Mouse (Mus musculus) stomach, embryonic 15.5 days (tissue): ENCODE results near the gene Msl1. TPM values are rescaled to one million over a fixed set of nuclear protein-coding genes. Genes with fewer than 3 reads are reported as not detected.

Experiments
- ATAC-seq: fragments of 200-750 bp; cut with Nextera tagmentation; 2 replicates; pipeline ENCODE4 v1.8.0; 2017; ENCODE audit warnings: low read depth, moderate number of reproducible peaks, moderate TSS enrichment; ENCODE audit not compliant: insufficient read depth, low FRiP score
- H3K27ac ChIP-seq: fragments of 300-500 bp; sonication (generic); 2 replicates; pipeline ENCODE4 v1.5.1; 2015; ENCODE audit warnings: mild to moderate bottlenecking, inconsistent platforms
- H3K27me3 ChIP-seq: fragments of 300-500 bp; sonication (generic); replicated peaks from 2 replicates; pipeline ENCODE4 v1.6.1; 2015; ENCODE audit warnings: inconsistent platforms
- H3K36me3 ChIP-seq: fragments of 300-500 bp; sonication (generic); 2 replicates; pipeline ENCODE4 v1.6.1; 2015; ENCODE audit warnings: inconsistent platforms
- H3K4me1 ChIP-seq: fragments of 300-500 bp; sonication (generic); 2 replicates; pipeline ENCODE4 v1.6.1; 2015; ENCODE audit warnings: inconsistent platforms
- H3K4me2 ChIP-seq: fragments of 300-500 bp; sonication (generic); 2 replicates; pipeline ENCODE4 v1.6.1; 2015; ENCODE audit warnings: mild to moderate bottlenecking, inconsistent platforms
- H3K4me3 ChIP-seq: fragments of 300-500 bp; sonication (generic); replicated peaks from 2 replicates; pipeline ENCODE4 v1.5.1; 2015; ENCODE audit warnings: inconsistent platforms
- H3K9ac ChIP-seq: fragments of 300-500 bp; sonication (generic); 2 replicates; pipeline ENCODE4 v1.6.1; 2015; ENCODE audit warnings: inconsistent platforms
- H3K9me3 ChIP-seq: fragments of 300-500 bp; sonication (generic); 2 replicates; pipeline ENCODE4 v1.6.1; 2016; ENCODE audit warnings: inconsistent platforms
- WGBS: fragments of 180-500 bp; shearing (Covaris S2); methylation state at CpG from one replicate; pipeline ENCODE4 v1.1.7; 2015; 5-methylcytosine and 5-hydroxymethylcytosine counted together
- polyA plus RNA-seq: library from polyadenylated mRNA; unstranded; fragments of >200 nt; fragmentation: Nextera tagmentation; extraction: Ambion mirVana; gene quantifications from 2 replicates; pipeline ENCODE4 v1.2.1, GENCODE M21; 2015

Msl1 gene
- polyA plus RNA-seq = 23.0 and 23.6 TPM in 2 replicates

- peak within 1 kb of the TSS; percentile 100 for H3K4me3 ChIP-seq
- peaks cover 11% of the 10 kb centered on the region for H3K36me3 ChIP-seq
- peak within 1 kb of the TSS; percentile 100 for H3K27ac ChIP-seq
- H3K4me2 ChIP-seq = peak within 1 kb of the TSS; percentile 67
- 0% methylated on average over 51 of the region's 89 CpGs for WGBS
- no peaks in the 10 kb centered on the region for H3K9me3 ChIP-seq
- H3K9ac ChIP-seq = peak within 1 kb of the TSS; percentile 100
- peak; percentile 76 for ATAC-seq
- H3K27me3 ChIP-seq = no peaks in the 10 kb centered on the region
- peaks cover 15% of the 10 kb centered on the region for H3K4me1 ChIP-seq
Measured at GRCm38 (mm10) chr11:98795015-98795713, at the start of gene Msl1. Gene Msl1, plus strand, starts transcription at chr11:98795516.

- no peak overlapping the region for H3K4me3 ChIP-seq
- no peak overlapping the region for H3K9ac ChIP-seq
- peaks cover 85% of the 10 kb centered on the region for H3K4me1 ChIP-seq
- 42% methylated on average over 12 of the region's 12 CpGs for WGBS
- H3K9me3 ChIP-seq = no peaks in the 10 kb centered on the region
- no peak for ATAC-seq
- H3K4me2 ChIP-seq = peak overlapping the region; percentile 56
- no peaks in the 10 kb centered on the region for H3K27me3 ChIP-seq
- H3K27ac ChIP-seq = peak overlapping the region; percentile 93
- H3K36me3 ChIP-seq = no peaks in the 10 kb centered on the region
Measured at GRCm38 (mm10) chr11:98745932-98746853, 49.1 kb upstream of the Msl1 start.

DNA sequence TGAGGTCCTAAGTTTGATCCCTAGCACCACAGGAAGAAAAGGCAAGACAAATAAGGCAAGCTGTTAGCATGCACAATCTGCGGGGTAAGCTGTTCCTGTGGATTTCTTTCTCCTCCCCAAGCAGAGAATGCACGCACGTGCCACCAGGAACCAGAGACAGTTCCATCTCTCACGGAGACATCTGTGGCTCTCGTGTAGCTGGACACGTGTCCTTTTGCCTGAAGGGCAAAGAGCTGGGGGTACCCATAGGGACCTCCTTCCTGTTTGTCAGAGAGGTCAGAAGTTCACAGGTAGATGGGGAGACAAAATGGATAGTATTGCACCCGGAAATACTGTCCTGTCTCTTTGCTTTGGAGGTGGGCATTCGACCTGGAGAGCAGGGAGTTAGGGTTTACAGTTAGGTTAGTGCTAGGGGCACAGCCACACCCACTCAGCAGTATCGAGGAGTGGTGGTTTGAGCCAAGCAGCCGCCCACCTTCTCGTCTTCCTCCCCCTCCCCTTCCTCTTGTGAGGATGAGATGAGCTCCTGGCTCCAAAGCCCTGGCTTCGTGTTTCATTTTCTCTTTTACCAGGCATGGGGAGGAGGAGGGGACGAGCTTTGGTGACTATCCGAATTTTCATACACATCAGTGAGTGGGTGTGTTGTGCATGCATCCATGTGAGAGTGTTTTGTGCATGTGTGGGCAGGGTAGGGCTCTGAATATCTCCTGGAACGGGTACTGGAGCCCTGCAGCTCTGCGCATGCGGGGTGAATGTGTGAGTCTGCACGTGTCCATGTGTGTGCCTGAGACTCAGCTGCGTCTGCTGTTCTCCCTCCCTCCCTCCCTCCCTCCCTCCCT, 48.2 kb upstream of the Msl1 start:
- Histone ChIP-seq H3K9ac (no peak overlapping the region), H3K4me1 (peaks cover 90% of the 10 kb centered on the region), H3K4me2 (peak overlapping the region; percentile 56), H3K36me3 (no peaks in the 10 kb centered on the region), H3K27me3 (no peaks in the 10 kb centered on the region), H3K9me3 (no peaks in the 10 kb centered on the region), H3K27ac (peak overlapping the region; percentile 93), H3K4me3 (peak overlapping the region; percentile 22)
- ATAC-seq = peak; percentile 45; the same call in 1 of the 2 replicates
- 3% methylated on average over 19 of the region's 19 CpGs for WGBS

DNA sequence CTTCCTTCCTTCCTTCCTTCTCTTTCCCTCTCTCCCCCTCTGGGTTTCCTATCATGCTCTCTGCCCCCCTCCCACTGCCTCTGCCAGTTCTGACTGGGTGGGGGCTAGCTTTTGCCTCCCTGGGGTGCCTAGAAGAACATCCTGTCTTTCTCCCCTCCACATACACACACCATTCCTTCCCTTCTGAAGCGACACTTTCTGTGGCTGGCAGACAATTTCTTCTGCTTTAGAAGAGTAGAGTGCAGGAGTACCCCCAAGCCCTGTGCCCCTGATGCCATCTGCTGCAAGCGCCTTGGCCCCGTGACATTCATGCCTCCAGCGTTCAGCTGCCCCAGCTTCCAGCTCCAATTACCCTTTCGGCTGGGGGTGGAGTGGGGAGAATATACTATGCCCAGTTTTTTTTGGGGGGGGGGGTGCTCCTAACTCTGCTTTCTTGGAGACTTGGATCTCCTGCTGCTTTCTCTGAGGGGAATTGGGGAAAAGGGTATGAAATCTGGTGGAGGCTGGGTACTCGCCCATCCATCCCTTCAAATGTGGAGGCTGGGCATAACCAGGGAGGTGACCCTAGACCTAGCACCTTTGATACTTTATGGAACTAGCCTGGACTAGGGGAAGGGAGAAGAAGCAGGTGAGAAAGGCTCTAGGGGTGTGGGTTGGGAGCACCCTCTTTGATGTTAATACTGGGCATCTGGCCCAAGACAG, 47.4 kb upstream of the Msl1 start:
- H3K4me3 ChIP-seq = peak overlapping the region; percentile 4; the same call in 1 of the 2 replicates
- ATAC-seq = no peak
- H3K9ac ChIP-seq = no peak overlapping the region
- H3K9me3 ChIP-seq = no peaks in the 10 kb centered on the region
- peaks cover 95% of the 10 kb centered on the region for H3K4me1 ChIP-seq
- H3K27me3 ChIP-seq = no peaks in the 10 kb centered on the region
- 32% methylated on average over 6 of the region's 6 CpGs for whole genome bisulfite sequencing
- peak overlapping the region; percentile 85 for H3K27ac ChIP-seq
- peak overlapping the region; percentile 48 for H3K4me2 ChIP-seq
- no peaks in the 10 kb centered on the region for H3K36me3 ChIP-seq

DNA sequence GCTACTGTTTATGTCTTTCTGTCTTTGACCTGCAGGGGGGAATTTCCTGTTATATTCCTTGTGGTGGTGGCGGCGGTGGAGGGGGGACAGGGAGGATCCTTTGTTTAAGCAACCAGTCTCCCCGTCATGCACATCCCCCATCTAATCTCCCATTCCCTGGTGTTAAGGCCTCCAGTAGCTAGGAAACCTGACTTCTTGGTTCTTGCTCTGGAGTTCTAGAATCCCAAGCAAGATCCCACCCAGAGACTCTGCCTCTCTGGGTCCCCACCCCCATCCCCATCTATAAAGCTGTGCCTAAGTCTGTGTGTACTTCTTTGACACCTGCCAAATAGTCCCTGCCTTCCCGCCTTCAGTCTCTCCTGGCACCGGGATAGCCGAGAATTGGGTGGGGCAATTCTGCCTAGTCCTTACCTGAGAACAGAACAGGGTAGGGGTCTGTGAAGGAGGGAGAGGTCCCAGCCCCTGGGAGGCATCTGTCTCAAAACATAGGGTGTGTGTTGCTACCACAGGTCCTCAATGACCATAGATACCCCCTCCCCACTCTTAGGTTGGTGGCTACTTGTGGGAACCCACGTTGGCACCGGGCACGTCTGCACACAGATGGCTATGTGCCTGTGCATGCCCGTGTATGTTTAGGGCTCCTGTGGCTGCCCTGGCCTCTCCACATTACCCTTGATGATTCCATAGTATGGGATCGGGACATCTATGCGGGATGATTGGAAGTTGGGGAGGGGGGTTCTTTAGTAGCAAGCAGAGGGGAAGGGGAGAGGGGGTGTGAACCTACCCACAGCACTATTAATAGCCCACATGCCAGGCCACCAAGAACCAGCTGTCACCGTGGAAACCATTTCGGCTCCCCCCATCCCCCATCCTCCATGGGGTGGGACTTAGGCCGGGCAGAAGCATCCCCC, 46.6 kb upstream of the Msl1 start:
- no peak overlapping the region for H3K9ac ChIP-seq
- peak overlapping the region; percentile 48 for H3K4me2 ChIP-seq
- H3K4me3 ChIP-seq = peak overlapping the region; percentile 4; the same call in 1 of the 2 replicates
- WGBS = 28% methylated on average over 15 of the region's 15 CpGs
- ATAC-seq = no peak
- H3K9me3 ChIP-seq = no peaks in the 10 kb centered on the region
- H3K36me3 ChIP-seq = no peaks in the 10 kb centered on the region
- H3K27me3 ChIP-seq = no peaks in the 10 kb centered on the region
- peaks cover 95% of the 10 kb centered on the region for H3K4me1 ChIP-seq
- H3K27ac ChIP-seq = peak overlapping the region; percentile 85

DNA sequence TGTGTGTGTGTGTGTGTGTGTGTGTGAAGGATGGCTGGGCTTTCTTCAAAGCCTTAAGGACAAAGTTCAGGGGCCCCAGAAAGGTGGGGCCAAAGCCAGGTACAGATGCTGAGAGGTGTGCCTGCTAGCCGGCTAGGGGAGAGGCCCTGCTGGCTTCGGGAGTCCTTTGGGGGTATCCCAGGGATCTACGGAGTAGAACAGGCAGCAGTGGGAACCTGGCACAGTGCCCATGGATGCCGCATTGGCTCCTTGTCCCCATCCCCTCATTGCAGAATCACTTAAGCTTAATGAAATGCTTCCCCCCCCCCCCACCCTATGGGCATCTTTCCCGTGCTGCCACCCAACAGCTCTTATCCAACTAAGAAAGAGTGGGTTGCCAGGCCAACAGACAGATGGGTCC, 45.6 kb upstream of the Msl1 start:
- Histone ChIP-seq H3K4me3 (no peak overlapping the region), H3K4me2 (peak overlapping the region; percentile 48), H3K9me3 (no peaks in the 10 kb centered on the region), H3K4me1 (peaks cover 94% of the 10 kb centered on the region), H3K36me3 (no peaks in the 10 kb centered on the region; the same call in 1 of the 2 replicates), H3K27me3 (no peaks in the 10 kb centered on the region), H3K9ac (no peak overlapping the region), H3K27ac (peak overlapping the region; percentile 85)
- WGBS = 34% methylated on average over 5 of the region's 5 CpGs
- ATAC-seq = no peak

DNA sequence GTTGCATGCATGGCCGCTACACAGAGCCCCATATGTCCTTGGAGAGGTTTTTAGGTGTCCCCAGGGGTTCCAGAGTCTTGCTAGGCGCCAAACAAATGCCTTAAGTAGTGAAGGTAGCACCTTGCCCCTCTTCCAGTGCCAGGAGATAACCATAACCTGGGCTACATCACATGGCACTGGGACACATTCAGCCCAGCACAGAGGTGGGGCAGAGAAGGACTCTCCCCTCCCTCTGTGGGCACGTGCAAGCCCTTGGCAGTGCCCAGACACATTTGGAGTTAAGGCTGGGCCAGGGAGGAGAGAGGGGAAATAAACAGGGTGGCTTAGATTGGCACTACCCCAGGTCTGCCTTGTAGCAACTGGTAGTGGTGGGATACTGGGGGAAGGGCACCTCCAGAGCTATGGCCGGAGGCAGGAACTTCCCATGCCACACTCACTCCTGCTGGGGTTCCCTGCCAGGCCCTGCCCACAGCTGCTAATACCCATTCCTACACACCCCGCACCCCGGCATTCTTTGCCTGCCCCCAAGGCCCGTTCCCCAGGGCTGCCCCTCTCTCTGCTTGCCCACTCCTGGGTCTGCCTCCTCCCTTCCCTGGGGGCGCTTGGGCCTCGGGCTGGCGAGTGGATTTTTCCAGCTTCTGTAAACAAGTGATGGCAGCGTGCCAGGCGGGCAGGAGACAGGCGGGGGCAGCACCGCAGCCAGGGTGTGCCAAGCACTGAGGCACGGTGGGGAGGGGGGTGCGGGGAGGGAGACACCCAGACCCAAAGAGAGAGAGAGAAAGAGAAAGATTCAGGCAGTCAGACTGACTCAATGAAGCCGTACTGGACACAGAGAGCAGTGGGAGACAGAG, 44.7 kb upstream of the Msl1 start:
- Histone ChIP-seq H3K27ac (peak overlapping the region; percentile 85), H3K4me3 (peak overlapping the region; percentile 2; the same call in 1 of the 2 replicates), H3K27me3 (no peaks in the 10 kb centered on the region), H3K36me3 (no peaks in the 10 kb centered on the region; the same call in 1 of the 2 replicates), H3K9me3 (no peaks in the 10 kb centered on the region), H3K4me1 (peaks cover 92% of the 10 kb centered on the region), H3K9ac (peak overlapping the region; percentile 10; the same call in 1 of the 2 replicates), H3K4me2 (peak overlapping the region; percentile 48)
- ATAC-seq = peak; percentile 14
- 24% methylated on average over 16 of the region's 17 CpGs for WGBS

DNA sequence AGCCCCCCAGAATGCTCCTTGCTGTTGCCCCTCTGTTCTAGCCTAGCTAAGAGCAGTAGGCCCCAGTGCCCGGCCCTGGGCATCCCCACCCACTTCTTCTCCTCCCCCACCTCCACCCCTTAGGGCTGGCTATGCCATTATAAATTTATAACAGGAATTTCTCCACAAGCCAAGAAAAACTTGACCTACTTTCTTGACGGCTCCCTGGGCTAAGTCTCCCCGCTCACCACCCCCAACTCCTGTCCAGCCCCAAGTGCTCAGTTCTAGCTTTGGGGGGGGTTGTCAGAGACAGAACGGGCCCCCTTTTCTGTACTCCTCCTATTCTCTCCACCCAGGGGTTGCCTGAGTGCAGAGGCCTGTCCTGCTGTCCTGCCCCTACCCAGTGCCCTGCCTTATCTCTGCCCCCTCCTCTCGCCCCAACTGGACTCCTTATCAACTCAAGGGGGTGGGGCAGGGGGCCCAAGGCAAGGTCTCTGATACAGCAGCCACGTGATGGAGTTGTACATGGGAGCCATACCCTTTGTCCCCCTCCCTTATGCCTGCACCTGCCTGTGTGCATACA, 44.0 kb upstream of the Msl1 start:
- H3K9ac ChIP-seq = peak overlapping the region; percentile 10; the same call in 1 of the 2 replicates
- peaks cover 91% of the 10 kb centered on the region for H3K4me1 ChIP-seq
- H3K36me3 ChIP-seq = no peaks in the 10 kb centered on the region; the same call in 1 of the 2 replicates
- H3K27me3 ChIP-seq = no peaks in the 10 kb centered on the region
- 19% methylated on average over 6 of the region's 6 CpGs for WGBS
- H3K4me3 ChIP-seq = peak overlapping the region; percentile 2; the same call in 1 of the 2 replicates
- H3K9me3 ChIP-seq = no peaks in the 10 kb centered on the region
- peak overlapping the region; percentile 85 for H3K27ac ChIP-seq
- peak overlapping the region; percentile 48 for H3K4me2 ChIP-seq
- ATAC-seq = peak; percentile 80

- WGBS = 77% methylated on average over 10 of the region's 10 CpGs
- Histone ChIP-seq H3K36me3 (peaks cover 11% of the 10 kb centered on the region; the same call in 1 of the 2 replicates), H3K9me3 (no peaks in the 10 kb centered on the region), H3K4me2 (no peak overlapping the region), H3K9ac (no peak overlapping the region), H3K4me3 (no peak overlapping the region), H3K27ac (peak overlapping the region; percentile 85), H3K4me1 (peaks cover 80% of the 10 kb centered on the region), H3K27me3 (no peaks in the 10 kb centered on the region)
- ATAC-seq = no peak
Measured at GRCm38 (mm10) chr11:98752562-98753140, 42.7 kb upstream of the Msl1 start.
